16 mouse cellular contexts compared by ENCODE assay signal in genomic region chr2:6142915-6143654, GRCm38 (mm10). TPM values are rescaled to one million over a fixed set of nuclear protein-coding genes. Genes with fewer than 3 reads are reported as not detected.
DNase-seq lines count a peak whose midpoint lies in the region; ATAC-seq and TF ChIP-seq lines count a peak whose summit lies in the region.
"Had no signal": no experiment of that assay in that cellular context is flagged by ENCODE, and none has a peak within 500 bp of the region (broad histone marks: within the 10 kb centered on the region; RNA-seq: fewer than 3 reads in every experiment).

No protein-coding gene starts in this region.

- 60% methylated on average over 16 of the region's 16 CpGs for WGBS in hindbrain, postnatal 0 days
- WGBS in hindbrain, embryonic 13.5 days: 79% methylated on average over 16 of the region's 16 CpGs
- WGBS in lung, embryonic 14.5 days: 65% methylated on average over 16 of the region's 16 CpGs
- WGBS in limb, embryonic 14.5 days: 64% methylated on average over 16 of the region's 16 CpGs

- peak; percentile 41; the same call in 1 of the 2 replicates for ATAC-seq in hindbrain, postnatal 0 days
- ATAC-seq in hindbrain, embryonic 13.5 days (ENCODE audit: low FRiP score): no peak
- ATAC-seq in lung, embryonic 14.5 days (ENCODE audit: insufficient read depth): 0 out of 2 replicates have a peak, but pooled peaks have one; percentile 21
- ATAC-seq in limb, embryonic 14.5 days (ENCODE audit: low FRiP score, low read depth): no peak
- ATAC-seq: Patski had no signal

- TF ChIP-seq POLR2A in limb, embryonic 14.5 days (IDR thresholded peaks at IDR 0.05; ENCODE audit: borderline replicate concordance, extremely low read depth, insufficient read depth, insufficient read length): no peak

- H3K4me1 ChIP-seq in hindbrain, postnatal 0 days (ENCODE audit: insufficient read depth, low read length): no peaks in the 10 kb centered on the region
- H3K4me1 ChIP-seq in hindbrain, embryonic 13.5 days (replicated peaks): no peaks in the 10 kb centered on the region
- H3K4me1 ChIP-seq in lung, embryonic 14.5 days (ENCODE audit: insufficient read depth): no peaks in the 10 kb centered on the region
- no peaks in the 10 kb centered on the region for H3K4me1 ChIP-seq in limb, embryonic 14.5 days (ENCODE audit: control insufficient read depth, insufficient read depth, low read length)
- H3K4me1 ChIP-seq: neural tube, embryonic 12.5 days had no signal

- no peaks in the 10 kb centered on the region for H3K27me3 ChIP-seq in hindbrain, postnatal 0 days (ENCODE audit: insufficient read depth, low read length)
- H3K27me3 ChIP-seq in hindbrain, embryonic 13.5 days: no peaks in the 10 kb centered on the region
- no peaks in the 10 kb centered on the region for H3K27me3 ChIP-seq in lung, embryonic 14.5 days (ENCODE audit: insufficient read depth, low read length)
- no peaks in the 10 kb centered on the region for H3K27me3 ChIP-seq in limb, embryonic 14.5 days (ENCODE audit: control insufficient read depth, insufficient read depth, low read length)
- H3K27me3 ChIP-seq: neural tube, embryonic 12.5 days; Patski had no signal

- no peak overlapping the region for H3K27ac ChIP-seq in hindbrain, postnatal 0 days
- no peak overlapping the region for H3K27ac ChIP-seq in hindbrain, embryonic 13.5 days
- no peak overlapping the region for H3K27ac ChIP-seq in lung, embryonic 14.5 days (ENCODE audit: low read depth)
- H3K27ac ChIP-seq in limb, embryonic 14.5 days (replicated peaks; ENCODE audit: low read depth, low read length): no peak overlapping the region
- H3K27ac ChIP-seq: neural tube, embryonic 12.5 days had no signal

- no peak overlapping the region for H3K9ac ChIP-seq in hindbrain, postnatal 0 days (replicated peaks; ENCODE audit: low read length)
- no peak overlapping the region for H3K9ac ChIP-seq in hindbrain, embryonic 13.5 days
- no peak overlapping the region for H3K9ac ChIP-seq in lung, embryonic 14.5 days
- no peak overlapping the region for H3K9ac ChIP-seq in limb, embryonic 14.5 days (ENCODE audit: low read depth, low read length, severe bottlenecking)
- H3K9ac ChIP-seq: neural tube, embryonic 12.5 days had no signal

- TF ChIP-seq CTCF in hindbrain, postnatal 0 days (IDR thresholded peaks at IDR 0.05; ENCODE audit: low read depth): no peak
- TF ChIP-seq CTCF in lung, embryonic 14.5 days (IDR thresholded peaks at IDR 0.05; ENCODE audit: low read depth): no peak

- H3K36me3 ChIP-seq in hindbrain, postnatal 0 days (ENCODE audit: insufficient read depth, low read length): no peaks in the 10 kb centered on the region
- no peaks in the 10 kb centered on the region for H3K36me3 ChIP-seq in hindbrain, embryonic 13.5 days
- H3K36me3 ChIP-seq in lung, embryonic 14.5 days (ENCODE audit: insufficient read depth): no peaks in the 10 kb centered on the region
- no peaks in the 10 kb centered on the region for H3K36me3 ChIP-seq in limb, embryonic 14.5 days (ENCODE audit: control insufficient read depth, insufficient read depth, low read length)
- H3K36me3 ChIP-seq: neural tube, embryonic 12.5 days had no signal

- intact Hi-C loops in gastrocnemius, postnatal 36 days (cut with DNase I): no loop called here

- H3K9me3 ChIP-seq in hindbrain, postnatal 0 days (ENCODE audit: low read length): no peaks in the 10 kb centered on the region
- no peaks in the 10 kb centered on the region for H3K9me3 ChIP-seq in hindbrain, embryonic 13.5 days
- no peaks in the 10 kb centered on the region for H3K9me3 ChIP-seq in lung, embryonic 14.5 days (ENCODE audit: low read depth, low read length)
- H3K9me3 ChIP-seq in limb, embryonic 14.5 days (ENCODE audit: control insufficient read depth, low read length): no peaks in the 10 kb centered on the region
- H3K9me3 ChIP-seq: neural tube, embryonic 12.5 days had no signal

- H3K4me2 ChIP-seq in hindbrain, postnatal 0 days (ENCODE audit: low read depth, low read length): no peak overlapping the region
- no peak overlapping the region for H3K4me2 ChIP-seq in hindbrain, embryonic 13.5 days
- H3K4me2 ChIP-seq in lung, embryonic 14.5 days: no peak overlapping the region
- H3K4me2 ChIP-seq in limb, embryonic 14.5 days (replicated peaks; ENCODE audit: low read depth, low read length, severe bottlenecking): no peak overlapping the region
- H3K4me2 ChIP-seq: neural tube, embryonic 12.5 days had no signal

- no peak overlapping the region for H3K4me3 ChIP-seq in hindbrain, postnatal 0 days (ENCODE audit: low read length)
- H3K4me3 ChIP-seq in hindbrain, embryonic 13.5 days: no peak overlapping the region
- H3K4me3 ChIP-seq in lung, embryonic 14.5 days (ENCODE audit: low read depth, low read length): no peak overlapping the region
- H3K4me3 ChIP-seq in limb, embryonic 14.5 days (replicated peaks; ENCODE audit: low read length): no peak overlapping the region
- H3K4me3 ChIP-seq: erythroblast, embryonic 14.5 days; neural tube, embryonic 12.5 days had no signal

- peak; percentile 54 for DNase-seq in hindbrain, postnatal 0 days (ENCODE audit: low spot score)
- peak; percentile 33 for DNase-seq in lung, embryonic 14.5 days
- DNase-seq in lung, postnatal 14 days: no peak
- peak; percentile 79 for DNase-seq in ZHBTc4 (ENCODE audit: low read depth, low spot score)
- DNase-seq in limb, embryonic 14.5 days (ENCODE audit: low spot score): peak; percentile 50
- no peak for DNase-seq in gastrocnemius, postnatal 36 days
- DNase-seq: adrenal gland, adult 8-10 months; layer of hippocampus, postnatal 36 days; liver; retina, postnatal 1 day; thymus, postnatal 25 days had no signal

RNA-seq across cellular contexts. Expression of gene Proser2, which starts 13.1 kb away (rescaled TPM):
- 8.9 and 9.8 TPM in 2 replicates for total RNA-seq in hindbrain, postnatal 0 days (2014; rRNA removed)
- polyA plus RNA-seq in hindbrain, postnatal 0 days (2015; fragmentation: Nextera tagmentation; extraction: Ambion mirVana): 8.0 and 10.2 TPM in 2 replicates
- polyA plus RNA-seq in hindbrain, embryonic 13.5 days (2015; fragmentation: Nextera tagmentation; extraction: Ambion mirVana): 5.7 and 5.8 TPM in 2 replicates
- 4.9 and 5.9 TPM in 2 replicates for polyA plus RNA-seq in lung, embryonic 14.5 days (2014; fragmentation: Nextera tagmentation; extraction: Ambion mirVana)
- 7.6 and 10.2 TPM in 2 replicates for polyA plus RNA-seq in limb, embryonic 14.5 days (2012; rRNA removed)
- 10.5 TPM in 2 replicates for polyA plus RNA-seq in limb, embryonic 14.5 days (2014; fragmentation: Nextera tagmentation; extraction: Ambion mirVana)
- total RNA-seq in gastrocnemius, postnatal 36 days (2021): 1 to 10 TPM in 1 of 2 experiments, under 1 TPM in 1; 0.94 to 1.3 TPM
- total RNA-seq: megakaryocyte-erythroid progenitor cell, adult 5-6 weeks had no signal

Comparison
In these comparisons a context has a peak if more than half of its experiments do, and no peak if none do; other contexts are left out.
1. ATAC-seq: peak in hindbrain, postnatal 0 days (single experiment) and lung, embryonic 14.5 days (single experiment); none in hindbrain, embryonic 13.5 days (single experiment) and limb, embryonic 14.5 days (single experiment).
2. DNase-seq: peak in hindbrain, postnatal 0 days (single experiment), lung, embryonic 14.5 days (single experiment), ZHBTc4 (single experiment) and limb, embryonic 14.5 days (single experiment); none in lung, postnatal 14 days (single experiment) and gastrocnemius, postnatal 36 days (0 of 2).